Mouse (Mus musculus) C2C12 (cell line): ENCODE data around the gene Dhfr.

Source experiments
- CEBPB ChIP-seq: IDR thresholded peaks from one replicate; pipeline ENCODE4 v1.6.1; 2011; ENCODE audit warnings: low read depth, mild to moderate bottlenecking, control low read depth, moderate library complexity
- CTCF ChIP-seq: IDR thresholded peaks from one replicate; pipeline ENCODE4 v1.5.1; 2011; ENCODE audit not compliant: control insufficient read depth, insufficient read depth, insufficient read length
- MAX ChIP-seq: IDR thresholded peaks from one replicate; pipeline ENCODE4 v1.6.1; 2011; ENCODE audit warnings: mild to moderate bottlenecking, control low read depth
- MYOG ChIP-seq: IDR thresholded peaks from one replicate; pipeline ENCODE4 v1.6.1; 2011; ENCODE audit not compliant: control insufficient read depth, insufficient read length; ENCODE audit errors: extremely low read depth
- USF1 ChIP-seq: IDR thresholded peaks from one replicate; pipeline ENCODE4 v1.6.1; 2011; ENCODE audit warnings: low read depth, mild to moderate bottlenecking, control low read depth, moderate library complexity

GRCm38 (mm10) chr13:92328000-92328399, 26.5 kb upstream of the Dhfr start:
- no peak for TF ChIP-seq CTCF
- no peak for TF ChIP-seq USF1
- no peak for TF ChIP-seq MAX
- no peak for TF ChIP-seq MYOG
- TF ChIP-seq CEBPB, result no peak
